Mouse (Mus musculus): Measurements from ENCODE around the gene Kif28. TPM values are rescaled to one million over a fixed set of nuclear protein-coding genes. Genes with fewer than 3 reads are reported as not detected.
"Not testable (repeated sequence)": the region's sequence is repeated elsewhere in the genome, so short reads cannot be mapped to it uniquely, and the experiment has no call there.

Kif28 gene
- polyA plus RNA-seq, 1 experiment: not detected

- TF ChIP-seq FLI1 (IDR thresholded peaks at IDR 0.05; ENCODE audit: low read length): no peak
- Histone ChIP-seq H3K4me1 (peaks cover 46% of the 10 kb centered on the region), H3K4me3 (replicated peaks) (no peak overlapping the region), H3K36me3 (replicated peaks; ENCODE audit: low read length) (peaks cover 56% of the 10 kb centered on the region), H3K9me3 (no peaks in the 10 kb centered on the region), H3K27me3 (replicated peaks) (peaks cover 5% of the 10 kb centered on the region)
These were observed 1.4 kb downstream of the Kif28 start for GRCm38 (mm10) chr1:179743593-179744193.

- no peaks in the 10 kb centered on the region for H3K36me3 ChIP-seq (replicated peaks; ENCODE audit: low read length)
- H3K9me3 ChIP-seq: no peaks in the 10 kb centered on the region
- no peak overlapping the region for H3K4me3 ChIP-seq (replicated peaks)
- H3K27me3 ChIP-seq (replicated peaks): peaks cover 23% of the 10 kb centered on the region
- TF ChIP-seq GATA1 (IDR thresholded peaks at IDR 0.05; ENCODE audit: borderline replicate concordance, low read length) (no peak), FLI1 (IDR thresholded peaks at IDR 0.05; ENCODE audit: low read length) (no peak)
- H3K4me1 ChIP-seq: peaks cover 26% of the 10 kb centered on the region
These were observed 8.6 kb downstream of the Kif28 start for GRCm38 (mm10) chr1:179736483-179736882.

- peaks cover 27% of the 10 kb centered on the region for H3K27me3 ChIP-seq (replicated peaks)
- peaks cover 12% of the 10 kb centered on the region for H3K4me1 ChIP-seq
- no peaks in the 10 kb centered on the region for H3K36me3 ChIP-seq (replicated peaks; ENCODE audit: low read length)
- H3K9me3 ChIP-seq: no peaks in the 10 kb centered on the region
- peak overlapping the region; percentile 24 for H3K4me3 ChIP-seq (replicated peaks)
- TF ChIP-seq FLI1 (IDR thresholded peaks at IDR 0.05; ENCODE audit: low read length) (no peak), GATA1 (IDR thresholded peaks at IDR 0.05; ENCODE audit: borderline replicate concordance, low read length) (no peak)
These were observed 10.3 kb downstream of the Kif28 start for GRCm38 (mm10) chr1:179734500-179735474.

- Histone ChIP-seq H3K27me3 (replicated peaks) (peaks cover 28% of the 10 kb centered on the region), H3K9me3 (peaks cover 11% of the 10 kb centered on the region), H3K36me3 (replicated peaks; ENCODE audit: low read length) (no peaks in the 10 kb centered on the region), H3K4me3 (replicated peaks) (no peak overlapping the region), H3K4me1 (peaks cover 12% of the 10 kb centered on the region)
- TF ChIP-seq GATA1 (IDR thresholded peaks at IDR 0.05; ENCODE audit: borderline replicate concordance, low read length) (no peak), FLI1 (IDR thresholded peaks at IDR 0.05; ENCODE audit: low read length) (no peak)
These were observed 13.7 kb downstream of the Kif28 start for GRCm38 (mm10) chr1:179731391-179731790.

DNA sequence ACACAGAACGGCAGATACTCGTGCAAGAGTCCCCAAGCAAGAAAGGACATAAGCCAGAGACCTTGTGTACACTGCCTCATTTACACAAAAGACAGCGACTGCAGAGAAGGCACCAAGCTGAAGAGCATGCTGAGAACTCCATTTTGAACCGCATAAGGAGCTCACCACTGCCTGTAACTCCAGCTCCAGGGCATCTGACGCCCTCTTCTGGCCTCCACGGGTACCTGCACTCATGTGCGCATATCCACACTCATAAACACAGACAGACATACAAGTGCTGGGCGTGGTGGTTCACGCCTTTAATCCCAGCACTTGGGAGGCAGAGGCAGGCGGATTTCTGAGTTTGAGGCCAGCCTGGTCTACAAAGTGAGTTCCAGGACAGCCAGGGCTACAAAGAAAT lies 16.4 kb downstream of the Kif28 start:
- no peak overlapping the region for H3K4me3 ChIP-seq (replicated peaks)
- peaks cover 29% of the 10 kb centered on the region for H3K27me3 ChIP-seq (replicated peaks)
- H3K36me3 ChIP-seq (replicated peaks; ENCODE audit: low read length): no peaks in the 10 kb centered on the region
- TF ChIP-seq GATA1 (IDR thresholded peaks at IDR 0.05; ENCODE audit: borderline replicate concordance, low read length): no peak
- no peak for TF ChIP-seq FLI1 (IDR thresholded peaks at IDR 0.05; ENCODE audit: low read length)
- peaks cover 11% of the 10 kb centered on the region for H3K9me3 ChIP-seq
- H3K4me1 ChIP-seq: peaks cover 5% of the 10 kb centered on the region; the same call in 1 of the 2 replicates

- TF ChIP-seq GATA1 (IDR thresholded peaks at IDR 0.05; ENCODE audit: borderline replicate concordance, low read length) (no peak), FLI1 (IDR thresholded peaks at IDR 0.05; ENCODE audit: low read length) (no peak)
- H3K4me1 ChIP-seq: no peaks in the 10 kb centered on the region
- no peaks in the 10 kb centered on the region for H3K36me3 ChIP-seq (replicated peaks; ENCODE audit: low read length)
- H3K27me3 ChIP-seq (replicated peaks): peaks cover 12% of the 10 kb centered on the region
- H3K4me3 ChIP-seq (replicated peaks): no peak overlapping the region
- H3K9me3 ChIP-seq: no peaks in the 10 kb centered on the region; the same call in 1 of the 2 replicates
These were observed 22.1 kb downstream of the Kif28 start for GRCm38 (mm10) chr1:179722811-179723469.

- Histone ChIP-seq H3K4me3 (replicated peaks) (no peak overlapping the region), H3K4me1 (peaks cover 7% of the 10 kb centered on the region), H3K36me3 (replicated peaks; ENCODE audit: low read length) (no peaks in the 10 kb centered on the region), H3K9me3 (peaks cover 3% of the 10 kb centered on the region; the same call in 1 of the 2 replicates), H3K27me3 (replicated peaks) (peaks cover 5% of the 10 kb centered on the region)
- no peak for TF ChIP-seq GATA1 (IDR thresholded peaks at IDR 0.05; ENCODE audit: borderline replicate concordance, low read length)
- no peak for TF ChIP-seq FLI1 (IDR thresholded peaks at IDR 0.05; ENCODE audit: low read length)
These were observed 29.3 kb downstream of the Kif28 start for GRCm38 (mm10) chr1:179715786-179716185.

DNA sequence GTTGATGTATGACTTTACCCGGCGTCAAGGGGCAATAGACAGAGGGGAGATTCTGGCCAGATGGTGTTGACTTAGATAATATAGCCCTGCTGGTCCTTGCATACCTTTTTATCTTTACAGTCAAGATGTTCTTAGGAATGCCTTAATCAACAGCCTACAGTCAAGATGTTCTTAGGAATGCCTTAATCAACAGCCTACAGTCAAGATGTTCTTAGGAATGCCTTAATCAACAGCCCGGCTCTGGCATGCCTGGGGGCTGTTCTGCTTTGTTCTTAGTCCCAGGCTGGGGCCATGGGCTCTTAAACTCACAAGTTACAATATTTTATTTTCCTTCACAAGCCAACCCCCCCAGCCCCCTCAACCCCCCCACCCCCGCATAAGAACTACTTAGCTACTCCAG lies 29.8 kb downstream of the Kif28 start:
- not testable (repeated sequence) for H3K4me3 ChIP-seq (replicated peaks); H3K4me1 ChIP-seq; H3K27me3 ChIP-seq (replicated peaks); H3K36me3 ChIP-seq (replicated peaks; ENCODE audit: low read length); H3K9me3 ChIP-seq

GRCm38 (mm10) chr1:179713367-179713766 lies 31.7 kb downstream of the Kif28 start:
- no peak for TF ChIP-seq FLI1 (IDR thresholded peaks at IDR 0.05; ENCODE audit: low read length)
- TF ChIP-seq GATA1 (IDR thresholded peaks at IDR 0.05; ENCODE audit: borderline replicate concordance, low read length): no peak
- Histone ChIP-seq H3K9me3 (peaks cover 3% of the 10 kb centered on the region; the same call in 1 of the 2 replicates), H3K27me3 (replicated peaks) (peaks cover 10% of the 10 kb centered on the region), H3K36me3 (replicated peaks; ENCODE audit: low read length) (no peaks in the 10 kb centered on the region), H3K4me3 (replicated peaks) (no peak overlapping the region), H3K4me1 (peaks cover 20% of the 10 kb centered on the region)

GRCm38 (mm10) chr1:179712658-179713057 lies 32.4 kb downstream of the Kif28 start:
- Histone ChIP-seq H3K9me3 (peaks cover 3% of the 10 kb centered on the region; the same call in 1 of the 2 replicates), H3K4me1 (peaks cover 20% of the 10 kb centered on the region), H3K4me3 (replicated peaks) (no peak overlapping the region), H3K36me3 (replicated peaks; ENCODE audit: low read length) (no peaks in the 10 kb centered on the region), H3K27me3 (replicated peaks) (peaks cover 13% of the 10 kb centered on the region)
- TF ChIP-seq GATA1 (IDR thresholded peaks at IDR 0.05; ENCODE audit: borderline replicate concordance, low read length): no peak
- no peak for TF ChIP-seq FLI1 (IDR thresholded peaks at IDR 0.05; ENCODE audit: low read length)

All from megakaryocyte, embryonic 14.5 days (primary cell).